Mouse (Mus musculus) forebrain, embryonic 11.5 days (tissue): ENCODE measurements at regions not wholly inside any gene's neighbourhood (a gene's known extent, or its start where the extent isn't known, plus 50 kb on each side); places are given as distances from the start of the nearest gene placed in this dataset.

Source experiments
- ATAC-seq: fragments of 200-750 bp; cut with Nextera tagmentation; replicated peaks from 2 replicates; pipeline ENCODE4 v1.8.0; 2017; ENCODE audit warnings: moderate TSS enrichment; ENCODE audit not compliant: low FRiP score
- DNase-seq: peaks from one replicate; pipeline ENCODE4 v3.0.0-alpha.2; 2017; ENCODE audit warnings: low spot score
- H3K27ac ChIP-seq: fragments of 300-500 bp; sonication (generic); 2 replicates; pipeline ENCODE4 v1.5.1; 2014; ENCODE audit warnings: low read depth, low read length
- H3K27me3 ChIP-seq: fragments of 300-500 bp; sonication (generic); 2 replicates; pipeline ENCODE4 v1.6.1; 2014; ENCODE audit warnings: mild to moderate bottlenecking, low read length, mixed read lengths; ENCODE audit not compliant: control insufficient read depth, insufficient read depth
- H3K36me3 ChIP-seq: fragments of 300-500 bp; sonication (generic); 2 replicates; pipeline ENCODE4 v1.6.1; 2014; ENCODE audit warnings: mild to moderate bottlenecking, low read length, moderate library complexity, mixed read lengths; ENCODE audit not compliant: control insufficient read depth, insufficient read depth
- H3K4me1 ChIP-seq: fragments of 300-500 bp; sonication (generic); replicated peaks from 2 replicates; pipeline ENCODE4 v1.6.1; 2014; ENCODE audit warnings: low read length, mixed read lengths; ENCODE audit not compliant: control insufficient read depth, insufficient read depth
- H3K4me2 ChIP-seq: fragments of 300-500 bp; sonication (generic); 2 replicates; pipeline ENCODE4 v1.6.1; 2014; ENCODE audit warnings: low read depth, mild to moderate bottlenecking, low read length, moderate library complexity, mixed read lengths; ENCODE audit not compliant: severe bottlenecking
- H3K4me3 ChIP-seq: fragments of 300-500 bp; sonication (generic); 2 replicates; pipeline ENCODE4 v1.5.1; 2014; ENCODE audit warnings: low read depth, low read length
- H3K9ac ChIP-seq: fragments of 300-500 bp; sonication (generic); 2 replicates; pipeline ENCODE4 v1.6.1; 2014; ENCODE audit warnings: low read length
- H3K9me3 ChIP-seq: fragments of 300-500 bp; sonication (generic); 2 replicates; pipeline ENCODE4 v1.6.1; 2016; ENCODE audit warnings: low read length, mixed read lengths; ENCODE audit not compliant: control insufficient read depth
- WGBS: fragments of 180-500 bp; shearing (Covaris S2); extraction: QIAGEN DNeasy Blood & Tissue Kit; methylation state at CpG from one replicate; pipeline ENCODE4 v1.1.7; 2014; 5-methylcytosine and 5-hydroxymethylcytosine counted together

GRCm38 (mm10) chr4:152836080-152836479 is 358.4 kb upstream of the Kcnab2 start:
- no peak overlapping the region for H3K9ac ChIP-seq
- peaks cover 3% of the 10 kb centered on the region for H3K27me3 ChIP-seq
- ATAC-seq (no peak), DNase-seq (no peak)
- H3K36me3 ChIP-seq, result no peaks in the 10 kb centered on the region
- H3K27ac ChIP-seq, result no peak overlapping the region
- H3K4me2 ChIP-seq, result no peak overlapping the region
- WGBS, result 79% methylated on average over 8 of the region's 8 CpGs
- H3K9me3 ChIP-seq, result no peaks in the 10 kb centered on the region
- H3K4me3 ChIP-seq, result no peak overlapping the region
- peaks cover 18% of the 10 kb centered on the region for H3K4me1 ChIP-seq

GRCm38 (mm10) chr4:152834421-152835110 is 356.9 kb upstream of the Kcnab2 start:
- no peak overlapping the region for H3K4me3 ChIP-seq
- no peaks in the 10 kb centered on the region for H3K9me3 ChIP-seq
- H3K27me3 ChIP-seq, result peaks cover 3% of the 10 kb centered on the region
- no peak overlapping the region for H3K27ac ChIP-seq
- H3K4me2 ChIP-seq, result no peak overlapping the region; the same call in 1 of the 2 replicates
- DNase-seq (no peak), ATAC-seq (no peak)
- WGBS, result 53% methylated on average over 11 of the region's 11 CpGs
- no peak overlapping the region; the same call in 1 of the 2 replicates for H3K9ac ChIP-seq
- peaks cover 18% of the 10 kb centered on the region for H3K4me1 ChIP-seq
- no peaks in the 10 kb centered on the region for H3K36me3 ChIP-seq

DNA sequence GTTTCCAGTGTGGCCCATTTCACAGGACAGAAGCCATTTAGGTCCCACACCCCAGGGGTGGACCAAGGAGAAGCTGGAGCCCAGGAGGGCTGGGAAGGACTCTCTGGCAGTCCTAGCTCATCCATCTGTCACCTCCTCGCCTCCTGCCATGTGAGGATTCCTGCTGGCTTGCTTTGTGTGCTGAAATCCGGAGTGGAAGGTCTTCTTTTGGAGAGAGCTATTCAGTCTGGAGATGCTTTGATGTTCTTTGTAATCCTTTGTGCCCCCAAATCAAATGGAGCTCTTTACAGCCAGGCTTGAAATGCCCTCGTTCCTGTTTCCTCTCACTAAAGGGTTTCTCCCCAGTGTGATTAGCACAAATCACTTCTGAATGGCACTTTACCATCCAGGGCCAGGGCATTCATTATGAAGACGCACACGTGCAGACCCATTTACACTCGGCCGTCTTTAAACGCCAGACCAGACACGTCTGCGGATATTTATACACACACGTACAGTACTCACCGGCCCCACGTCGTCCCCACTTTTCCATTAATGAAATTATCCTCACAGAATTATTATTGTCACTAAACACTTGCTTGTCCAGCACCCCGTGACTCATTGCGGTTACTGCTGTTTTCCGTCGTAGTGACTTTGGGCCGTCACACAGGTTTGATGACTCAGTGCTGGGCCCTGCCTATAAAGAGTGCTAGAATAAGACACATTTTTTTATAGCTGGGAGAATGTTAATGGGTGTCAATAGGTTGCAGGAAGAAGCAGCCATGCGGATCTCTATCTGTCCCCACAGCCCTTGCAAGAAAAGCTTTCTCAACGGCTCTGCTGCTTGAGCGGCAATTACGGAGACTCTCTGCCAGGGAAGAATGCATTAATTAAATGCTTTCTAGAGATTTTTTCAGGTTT is 356.0 kb upstream of the Kcnab2 start:
- H3K36me3 ChIP-seq, result no peaks in the 10 kb centered on the region
- peaks cover 18% of the 10 kb centered on the region for H3K4me1 ChIP-seq
- peak; percentile 71 for DNase-seq
- no peak overlapping the region for H3K9ac ChIP-seq
- 13% methylated on average over 23 of the region's 23 CpGs for whole genome bisulfite sequencing
- H3K27ac ChIP-seq, result peak overlapping the region; percentile 68
- H3K4me2 ChIP-seq, result peak overlapping the region; percentile 39; the same call in 1 of the 2 replicates
- H3K27me3 ChIP-seq, result peaks cover 3% of the 10 kb centered on the region
- no peak overlapping the region for H3K4me3 ChIP-seq
- peak; percentile 88 for ATAC-seq
- H3K9me3 ChIP-seq, result no peaks in the 10 kb centered on the region

- H3K36me3 ChIP-seq, result no peaks in the 10 kb centered on the region
- H3K27me3 ChIP-seq, result peaks cover 3% of the 10 kb centered on the region
- H3K9me3 ChIP-seq, result peaks cover 7% of the 10 kb centered on the region; the same call in 1 of the 2 replicates
- H3K4me3 ChIP-seq, result no peak overlapping the region
- H3K4me1 ChIP-seq, result peaks cover 18% of the 10 kb centered on the region
- ATAC-seq (peak; percentile 64), DNase-seq (no peak)
- WGBS, result 58% methylated on average over 10 of the region's 10 CpGs
- H3K4me2 ChIP-seq, result peak overlapping the region; percentile 12; the same call in 1 of the 2 replicates
- peak overlapping the region; percentile 68 for H3K27ac ChIP-seq
- no peak overlapping the region for H3K9ac ChIP-seq
Observed at GRCm38 (mm10) chr4:152832757-152833363, 355.2 kb upstream of the Kcnab2 start.

- DNase-seq (peak; percentile 55), ATAC-seq (no peak)
- H3K4me1 ChIP-seq, result no peaks in the 10 kb centered on the region; the same call in 1 of the 2 replicates
- WGBS, result 22% methylated on average over 12 of the region's 12 CpGs
- H3K27me3 ChIP-seq, result no peaks in the 10 kb centered on the region
- no peaks in the 10 kb centered on the region for H3K36me3 ChIP-seq
- H3K9me3 ChIP-seq, result peaks cover 7% of the 10 kb centered on the region; the same call in 1 of the 2 replicates
- no peak overlapping the region for H3K9ac ChIP-seq
- H3K27ac ChIP-seq, result no peak overlapping the region
- no peak overlapping the region for H3K4me3 ChIP-seq
- 0 out of 2 replicates have a peak overlapping the region, but pooled peaks have one; percentile 21 for H3K4me2 ChIP-seq
Observed at GRCm38 (mm10) chr4:152825185-152825584, 347.5 kb upstream of the Kcnab2 start.

- Histone ChIP-seq H3K27me3 (no peaks in the 10 kb centered on the region), H3K9me3 (no peaks in the 10 kb centered on the region), H3K9ac (no peak overlapping the region), H3K27ac (no peak overlapping the region), H3K4me2 (no peak overlapping the region), H3K4me1 (no peaks in the 10 kb centered on the region), H3K36me3 (no peaks in the 10 kb centered on the region), H3K4me3 (no peak overlapping the region)
- ATAC-seq (no peak), DNase-seq (no peak)
- WGBS, result 90% methylated on average over 17 of the region's 17 CpGs
Observed at GRCm38 (mm10) chr4:152816139-152816757, 338.6 kb upstream of the Kcnab2 start.

DNA sequence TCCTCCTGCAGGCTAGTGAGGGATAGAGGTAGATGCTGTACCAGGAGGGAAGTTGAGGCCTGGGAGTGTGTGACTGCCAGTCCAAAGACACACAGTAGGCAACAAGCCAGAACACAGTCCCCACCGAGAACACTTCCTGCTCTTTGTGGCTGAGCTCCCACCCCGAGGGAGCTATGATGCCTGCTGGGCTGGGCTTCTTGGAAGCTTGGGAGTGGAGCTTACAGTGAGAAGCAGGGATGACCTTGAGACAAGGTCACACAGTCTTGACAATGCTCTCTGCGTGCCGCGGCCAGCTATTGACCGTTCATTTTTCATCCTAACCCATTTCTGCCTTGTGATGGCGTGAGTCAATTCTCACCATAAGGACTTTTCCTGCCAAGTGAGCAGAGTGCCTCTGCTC is 328.9 kb upstream of the Kcnab2 start:
- Histone ChIP-seq H3K27me3 (no peaks in the 10 kb centered on the region), H3K9ac (no peak overlapping the region), H3K4me2 (no peak overlapping the region), H3K36me3 (no peaks in the 10 kb centered on the region), H3K27ac (no peak overlapping the region), H3K4me3 (no peak overlapping the region), H3K4me1 (no peaks in the 10 kb centered on the region), H3K9me3 (no peaks in the 10 kb centered on the region)
- DNase-seq (no peak), ATAC-seq (no peak)
- WGBS, result 91% methylated on average over 7 of the region's 7 CpGs

GRCm38 (mm10) chr4:152799392-152799791 is 321.7 kb upstream of the Kcnab2 start:
- no peak overlapping the region for H3K4me3 ChIP-seq
- no peaks in the 10 kb centered on the region for H3K4me1 ChIP-seq
- ATAC-seq, result no peak
- H3K4me2 ChIP-seq, result no peak overlapping the region
- no peak overlapping the region for H3K27ac ChIP-seq
- no peaks in the 10 kb centered on the region for H3K27me3 ChIP-seq
- DNase-seq, result peak; percentile 82
- no peaks in the 10 kb centered on the region for H3K9me3 ChIP-seq
- 16% methylated on average over 10 of the region's 10 CpGs for WGBS
- H3K36me3 ChIP-seq, result no peaks in the 10 kb centered on the region
- no peak overlapping the region for H3K9ac ChIP-seq
